Mouse (Mus musculus) ES-Bruce4 (cell line): ENCODE measurements around the gene Plg.

Source experiments
- CTCF ChIP-seq: IDR thresholded peaks from one replicate; pipeline ENCODE4 v1.8.1; 2011; ENCODE audit warnings: low read depth, low read length
- POLR2A ChIP-seq: IDR thresholded peaks from one replicate; pipeline ENCODE4 v1.8.1; 2011; ENCODE audit warnings: low read length; ENCODE audit not compliant: insufficient read depth

GRCm38 (mm10) chr17:12427156-12427555 lies 48.7 kb downstream of the Plg start:
- TF ChIP-seq CTCF: no peak
- TF ChIP-seq POLR2A: no peak
